Mouse (Mus musculus) megakaryocyte progenitor cell, adult 5-6 weeks (primary cell): ENCODE measurements at regions not wholly inside any gene's neighbourhood (a gene's known extent, or its start where the extent isn't known, plus 50 kb on each side); places are given as distances from the start of the nearest gene placed in this dataset.
A peak's percentile ranks its signal among the peaks of the same experiment; 100 is the strongest.
"Not testable (repeated sequence)": the region's sequence is repeated elsewhere in the genome, so short reads cannot be mapped to it uniquely, and the experiment has no call there.

ENCODE experiments used
- ATAC-seq: replicated peaks from 2 replicates; pipeline ENCODE4 v1.8.0; 2016; ENCODE audit warnings: mild to moderate bottlenecking, moderate TSS enrichment, inconsistent platforms; ENCODE audit not compliant: poor library complexity

DNA sequence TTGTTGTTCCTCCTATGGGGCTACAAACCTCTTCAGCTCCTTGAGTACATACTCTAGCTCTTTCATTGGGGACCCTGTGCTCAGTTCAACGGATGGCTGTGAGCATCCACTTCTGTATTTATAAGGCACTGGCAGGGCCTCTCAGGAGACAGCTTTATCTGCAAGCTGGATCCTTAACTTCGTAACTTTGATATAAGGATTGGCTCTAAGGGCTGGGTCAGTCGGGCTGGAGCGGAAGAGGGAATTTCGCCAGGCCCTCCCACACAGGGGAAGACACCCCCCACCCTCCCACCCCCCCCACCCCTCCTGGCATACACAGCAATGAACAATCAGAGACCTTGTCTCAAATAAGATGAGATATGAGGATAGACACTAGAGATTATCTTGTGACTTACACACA lies 304.3 kb upstream of the Chordc1 start:
- peak; percentile 78; the same call in 1 of the 2 replicates for ATAC-seq

DNA sequence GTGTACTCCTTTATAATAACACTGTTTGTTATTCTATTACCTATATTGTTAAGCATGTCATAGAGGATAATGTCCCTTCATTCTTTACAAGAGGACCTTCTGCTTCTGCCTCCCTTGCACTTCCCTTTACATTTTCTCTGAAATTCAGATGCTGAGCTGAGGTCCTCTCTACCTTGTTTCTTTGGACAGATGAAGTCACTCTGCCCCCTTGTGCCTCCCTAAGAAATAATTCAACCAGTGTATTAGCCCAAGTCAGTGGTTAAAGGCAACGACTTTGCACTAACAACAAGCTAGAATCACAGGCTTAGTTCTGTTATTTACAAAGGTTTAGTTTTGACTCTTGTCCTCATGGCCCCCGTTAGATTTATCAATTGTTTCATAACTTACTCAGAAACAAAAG lies 289.4 kb upstream of the Chordc1 start:
- no peak for ATAC-seq

DNA sequence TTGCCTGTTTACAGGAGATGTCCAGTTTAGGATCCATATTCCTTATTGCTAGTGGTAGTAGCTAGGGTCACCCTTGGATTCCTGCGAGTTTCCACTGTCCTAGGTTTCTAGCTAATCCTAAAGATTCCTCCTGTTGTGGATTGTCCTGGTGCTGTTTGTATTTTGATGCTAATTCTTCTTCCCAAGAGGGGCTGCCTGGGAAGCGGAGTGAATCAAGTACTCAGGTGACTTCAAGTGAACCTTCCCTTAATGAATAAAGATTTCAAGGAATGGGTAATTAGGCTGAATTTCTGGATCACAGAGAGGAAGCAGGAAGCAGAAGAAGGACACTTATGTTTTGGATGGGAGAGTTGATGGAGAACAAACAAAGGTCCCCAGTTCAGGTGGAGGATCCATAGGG lies 250.6 kb upstream of the Chordc1 start:
- no peak for ATAC-seq

DNA sequence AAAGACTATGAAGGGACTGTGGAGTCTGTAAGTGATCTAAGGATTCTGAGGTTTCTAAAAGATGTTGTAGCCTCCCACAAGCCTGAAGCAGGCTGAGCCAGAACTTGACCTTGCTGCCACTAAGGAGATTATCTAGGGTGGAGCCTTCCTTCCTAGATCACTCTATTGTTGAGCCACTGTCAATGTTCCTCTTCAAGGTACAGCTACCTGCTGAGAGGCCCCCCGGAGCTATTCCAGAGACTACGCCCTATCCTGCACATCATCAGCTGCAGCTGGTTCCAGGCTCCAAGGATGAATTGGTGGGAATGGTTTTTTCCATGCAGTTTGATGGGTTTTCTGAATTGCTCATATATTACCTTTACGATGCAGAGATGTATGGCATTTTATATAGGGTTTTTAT lies 249.3 kb upstream of the Chordc1 start:
- not testable (repeated sequence) for ATAC-seq

DNA sequence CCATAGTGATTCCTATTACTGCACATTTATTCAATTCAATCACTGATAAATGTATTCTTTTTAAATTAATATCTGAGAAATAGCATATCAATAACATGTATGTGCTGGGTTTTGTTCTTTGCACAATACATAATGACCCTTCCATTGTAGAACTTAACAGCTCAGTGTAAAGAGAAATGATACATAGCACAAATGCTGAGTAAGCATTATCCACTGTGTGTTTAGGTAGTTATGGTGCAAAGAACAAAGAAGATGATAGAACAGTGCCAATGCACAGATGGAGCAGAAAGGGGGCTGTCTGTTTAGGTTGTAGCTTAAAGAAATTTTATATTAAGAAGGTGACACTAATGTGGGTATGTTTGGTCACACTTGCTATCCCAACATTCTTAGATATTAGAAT lies 215.0 kb upstream of the Chordc1 start:
- ATAC-seq = no peak

DNA sequence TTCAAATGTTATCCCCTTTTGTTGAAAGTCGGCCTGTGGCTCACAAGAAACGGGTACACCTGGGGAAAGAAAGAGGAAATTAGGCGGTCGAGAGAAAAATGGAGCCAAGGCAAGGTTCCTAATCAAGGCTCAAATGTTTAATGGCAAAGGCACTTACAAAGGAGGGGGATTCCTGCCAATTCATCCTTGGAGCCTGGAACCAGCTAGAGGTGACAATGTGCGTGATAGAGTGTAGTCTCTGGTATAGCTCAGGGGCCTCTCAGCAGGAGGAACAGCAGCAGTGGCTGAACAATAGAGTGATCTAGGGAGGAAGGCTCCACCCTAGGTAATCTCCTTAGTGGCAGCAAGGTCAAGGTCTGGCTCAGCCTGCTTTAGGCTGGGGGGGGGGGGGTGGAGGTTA lies 213.5 kb upstream of the Chordc1 start:
- ATAC-seq = not testable (repeated sequence)

DNA sequence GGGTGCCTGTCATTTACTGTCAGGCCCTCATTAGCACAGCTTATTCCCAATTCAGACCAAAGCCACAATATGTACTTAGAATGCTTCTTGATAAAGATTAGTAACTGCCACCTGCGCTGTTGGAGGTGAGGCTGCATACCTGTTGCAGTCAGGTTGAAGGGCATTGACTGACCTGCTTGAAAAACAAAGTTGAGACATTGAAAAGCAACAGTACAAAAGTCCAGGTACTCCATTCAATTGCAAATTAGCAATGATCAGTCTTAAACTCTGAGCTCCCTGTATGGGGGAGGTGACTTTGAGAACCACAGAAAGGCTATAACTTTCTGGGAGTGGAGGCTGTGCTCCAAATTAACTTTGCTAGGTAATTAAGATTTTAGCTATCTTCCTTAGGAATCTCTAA lies 212.8 kb upstream of the Chordc1 start:
- ATAC-seq = not testable (repeated sequence)
